Mouse (Mus musculus): ENCODE results near the gene Rab6a. TPM values are rescaled to one million over a fixed set of nuclear protein-coding genes. Genes with fewer than 3 reads are reported as not detected.

Rab6a gene
- total RNA-seq, 2 experiments from 2014 or later: 66.0 to 67.1 TPM

DNA sequence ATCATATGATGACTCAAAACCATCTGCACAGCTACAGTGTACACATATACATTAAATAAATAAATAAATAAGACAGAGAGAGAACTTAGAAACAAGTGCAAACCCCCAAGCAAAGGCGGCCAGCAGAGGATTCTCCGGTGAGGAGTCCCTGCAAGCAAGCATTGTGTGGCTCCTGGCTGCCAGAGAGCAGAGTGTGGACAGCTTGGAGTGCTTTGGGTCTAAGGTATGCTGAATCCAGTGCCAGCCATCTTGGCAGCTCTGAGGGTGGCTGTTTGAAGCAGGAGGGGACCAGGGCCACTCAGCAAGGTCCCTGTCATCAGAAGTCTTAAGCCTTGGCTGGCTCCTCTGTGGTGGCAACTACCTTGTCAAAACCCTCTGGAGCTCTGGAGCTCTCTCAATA, 67.7 kb downstream of the Rab6a start:
- peak in 1 of 2 experiments; percentile 64 for DNase-seq
- intact Hi-C loops (cut with DNase I): no loop called here

DNA sequence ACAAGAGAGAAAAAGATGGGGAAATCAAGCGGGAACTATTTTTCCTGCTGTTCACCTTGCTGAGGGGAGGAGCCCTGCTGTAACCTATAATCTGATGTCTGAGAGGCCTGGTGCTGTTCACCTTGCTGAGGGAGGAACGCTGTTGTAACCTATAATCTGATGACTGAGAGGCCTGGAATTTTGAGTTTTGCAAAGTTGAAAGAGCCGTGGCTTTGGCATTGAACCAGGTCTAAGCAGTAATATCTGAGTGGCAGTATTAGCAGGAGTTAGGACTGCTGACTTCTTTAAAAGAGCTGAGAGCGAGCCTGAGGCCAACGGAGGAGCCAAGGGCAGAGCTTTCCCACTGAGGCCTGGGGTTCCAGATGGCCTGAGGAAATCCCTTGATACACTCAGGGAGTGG, 70.8 kb downstream of the Rab6a start:
- DNase-seq: no peak
- intact Hi-C loops (cut with DNase I): no loop called here

DNA sequence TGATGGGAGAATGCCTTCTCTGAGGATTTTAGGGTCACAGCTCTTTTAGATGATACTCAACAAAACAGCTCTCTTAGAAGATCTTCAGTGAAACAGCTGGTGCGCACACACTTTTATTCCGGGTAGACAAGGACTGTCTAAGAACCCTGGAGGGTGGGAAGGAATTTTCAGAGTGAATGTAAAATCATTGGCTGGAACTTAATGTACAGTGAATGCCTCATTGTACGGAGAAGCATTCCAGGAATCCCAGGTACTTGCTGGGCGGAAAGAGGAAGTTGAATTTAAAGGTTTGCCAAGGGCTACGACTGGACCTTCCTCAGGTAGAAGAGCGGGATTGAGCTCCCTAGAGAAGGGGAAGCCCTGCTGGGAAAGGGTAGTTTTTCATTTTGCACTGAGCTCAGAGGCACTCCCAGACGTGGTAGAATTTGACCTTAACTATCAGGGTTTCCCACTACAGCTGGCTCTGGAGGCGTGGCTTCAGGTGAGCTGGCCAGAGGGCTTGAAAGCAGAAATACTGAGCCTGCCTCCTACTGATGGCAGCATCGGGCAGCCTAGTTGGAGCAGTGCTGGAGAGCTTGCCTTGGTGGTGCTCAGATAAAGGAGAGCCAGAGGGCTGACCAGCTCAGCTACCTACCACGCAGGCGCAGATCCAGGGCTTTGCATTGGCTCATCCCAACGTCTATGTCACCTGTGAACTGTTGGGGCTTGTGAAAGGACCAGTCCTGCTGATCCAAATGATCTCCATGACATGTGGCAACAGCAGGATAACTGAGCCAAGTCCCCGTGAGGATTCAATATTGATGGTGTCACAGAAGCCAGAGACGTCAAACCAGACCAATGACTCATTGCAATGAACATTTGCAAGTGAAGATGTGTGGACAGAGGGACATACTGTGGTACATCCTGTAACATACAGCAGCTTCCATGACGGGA, 72.0 kb downstream of the Rab6a start:
- intact Hi-C loops (cut with DNase I): no loop called here

DNA sequence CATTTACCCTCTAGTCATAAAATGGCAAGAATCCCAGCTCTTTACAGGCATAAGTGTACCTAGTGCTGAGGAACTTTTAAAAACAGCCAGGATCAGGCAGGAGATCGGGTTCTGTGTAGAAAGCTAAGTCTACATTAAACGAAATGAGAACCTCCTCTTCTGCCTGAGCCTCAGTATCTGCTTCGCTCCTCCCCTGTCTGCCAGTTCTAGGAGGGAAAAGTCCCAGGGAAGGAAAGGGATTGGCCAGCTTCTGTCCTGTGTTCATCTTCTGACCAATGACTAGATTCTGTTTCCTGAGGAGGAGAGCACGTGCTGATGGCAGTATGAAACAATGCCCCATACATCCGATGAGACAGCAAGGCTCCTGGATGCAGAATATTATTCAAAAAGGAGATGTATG, 73.9 kb downstream of the Rab6a start:
- intact Hi-C loops (cut with DNase I): loop anchor here (5.0 kb wide), 1 partner anchor 159 kb away; no protein-coding TSS in a partner anchor
- no peak for DNase-seq

More for the DNA sequence above, 72.0 kb downstream of the Rab6a start:
- DNase-seq: no peak

- intact Hi-C loops (cut with DNase I): loop anchor here (5.0 kb wide), 1 partner anchor 161 kb away; no protein-coding TSS in a partner anchor
Measured at GRCm38 (mm10) chr7:100683241-100683640, 76.0 kb downstream of the Rab6a start.

DNA sequence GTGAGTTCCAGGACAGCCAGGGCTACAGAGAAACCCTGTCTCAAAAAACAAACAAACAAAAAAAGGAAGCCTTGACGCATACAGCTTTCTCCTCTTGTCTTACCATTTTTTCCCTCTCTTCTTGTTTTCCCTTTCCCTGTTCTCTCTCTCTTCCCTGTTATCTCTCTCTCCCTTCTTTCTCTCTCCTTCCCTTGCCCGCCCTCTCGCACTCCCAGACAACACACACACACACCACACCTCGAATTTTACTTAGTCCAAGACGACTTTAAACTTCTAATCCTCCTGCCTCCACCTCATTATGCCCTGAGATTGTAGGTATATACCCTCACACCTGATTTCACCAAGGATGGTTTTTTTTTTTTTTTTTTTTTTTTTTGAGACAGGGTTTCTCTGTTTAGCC, 76.9 kb downstream of the Rab6a start:
- intact Hi-C loops (cut with DNase I): loop anchor here (2.0 to 5.0 kb wide), 2 partner anchors 39 to 162 kb away; no protein-coding TSS in a partner anchor
- DNase-seq: no peak

More at GRCm38 (mm10) chr7:100683241-100683640, 76.0 kb downstream of the Rab6a start:
- DNase-seq: no peak

- intact Hi-C loops (cut with DNase I): loop anchor here (2.0 to 5.0 kb wide), 2 partner anchors 40 to 162 kb away; no protein-coding TSS in a partner anchor
- DNase-seq: peak; percentile 47 to 76
Measured at GRCm38 (mm10) chr7:100684538-100684937, 77.3 kb downstream of the Rab6a start.

DNA sequence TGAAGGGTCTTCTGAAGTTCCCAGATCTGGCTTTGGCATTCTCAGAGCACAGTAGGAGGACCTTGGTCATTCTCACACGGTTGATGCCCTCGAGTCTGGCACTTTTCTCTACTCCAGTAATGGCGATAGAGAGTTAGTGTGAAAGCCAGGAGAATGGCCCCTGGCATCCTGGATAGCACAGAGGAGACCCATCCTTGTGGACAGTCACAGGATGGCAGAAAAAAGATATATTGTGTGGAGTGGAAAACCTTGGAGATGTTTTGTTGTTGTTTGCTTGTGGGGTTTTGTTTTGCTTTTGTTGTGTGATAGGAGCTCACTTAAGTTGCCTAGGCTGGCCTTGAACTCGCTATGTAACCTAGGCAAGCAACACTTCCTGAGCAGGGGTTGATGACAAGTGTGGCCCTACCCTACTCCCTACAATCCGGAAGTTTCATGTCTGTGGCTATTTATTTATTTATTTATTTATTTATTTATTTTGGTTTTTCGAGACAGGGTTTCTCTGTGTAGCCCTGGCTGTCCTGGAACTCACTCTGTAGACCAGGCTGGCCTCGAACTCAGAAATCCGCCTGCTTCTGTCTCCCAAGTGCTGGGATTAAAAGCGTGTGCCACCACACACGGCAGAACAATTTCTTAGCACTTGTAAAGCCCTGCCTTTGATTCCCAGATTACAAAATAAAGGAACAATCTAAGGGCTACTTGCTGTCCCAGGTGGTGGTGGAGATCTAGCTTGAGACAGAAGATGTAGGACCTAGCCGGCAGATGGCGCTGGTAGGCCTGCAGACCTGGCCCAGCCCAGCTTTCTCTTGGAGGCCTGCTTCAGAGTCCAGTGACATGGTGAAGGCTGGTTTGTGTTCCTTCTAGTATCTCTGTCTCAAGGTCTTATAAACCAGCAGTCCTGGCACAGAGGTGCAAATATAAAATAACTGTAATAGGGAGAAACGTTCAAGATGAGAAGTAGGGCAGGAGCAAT, 78.1 kb downstream of the Rab6a start:
- DNase-seq: peak; percentile 83 to 86
- intact Hi-C loops (cut with DNase I): loop anchor here (1.0 to 5.0 kb wide), 4 partner anchors 41 to 182 kb away; no protein-coding TSS in a partner anchor

DNA sequence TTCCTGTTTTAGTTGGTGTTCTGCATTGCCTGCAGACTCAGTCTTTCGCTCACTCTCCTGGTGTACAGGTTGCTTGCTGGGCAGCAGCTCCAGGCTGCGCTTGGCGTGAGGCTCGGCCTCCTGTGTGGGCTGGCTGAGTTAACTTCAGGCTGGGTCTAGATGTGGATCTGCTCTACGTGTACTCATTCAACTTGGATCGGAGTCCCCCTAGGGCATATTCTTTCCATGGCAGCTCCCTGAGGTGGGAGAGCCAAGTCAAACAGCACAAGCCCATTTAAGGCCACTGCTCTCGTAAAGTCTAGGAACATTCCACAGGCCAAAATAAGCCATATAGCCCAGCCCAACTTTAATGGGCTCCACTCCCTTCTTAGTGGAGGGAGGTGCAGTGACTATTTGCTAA, 81.3 kb downstream of the Rab6a start:
- no peak for DNase-seq
- intact Hi-C loops (cut with DNase I): loop anchor here (5.0 kb wide), 1 partner anchor 179 kb away; no protein-coding TSS in a partner anchor

Other genes with a start within 250 kb of the Rab6a start
- gene C2cd3, start 235.2 kb upstream of the Rab6a start, total RNA-seq (2021): 10 to 100 TPM; 10.2 to 12.9 TPM
- 10 to 100 TPM; 37.8 to 44.0 TPM for gene Ppme1, start 235.1 kb upstream of the Rab6a start, total RNA-seq (2021)
- gene Ucp3, start 134.4 kb upstream of the Rab6a start, total RNA-seq (2021): 10 to 100 TPM; 50.0 to 74.5 TPM
- 100 to 1,000 TPM; 781 to 850 TPM for gene Ucp2, start 114.1 kb upstream of the Rab6a start, total RNA-seq (2021)
- not detected for gene Dnajb13, start 92.5 kb upstream of the Rab6a start, total RNA-seq (2021)
- 10 to 100 TPM; 13.0 to 13.3 TPM for gene Coa4, start 70.3 kb upstream of the Rab6a start, total RNA-seq (2021)
- 10 to 100 TPM; 65.9 to 70.4 TPM for gene Mrpl48, start 891 bp downstream of the Rab6a start, total RNA-seq (2021)
- 1 to 10 TPM; 1.8 to 2.3 TPM for gene Plekhb1, start 55.0 kb downstream of the Rab6a start, total RNA-seq (2021)
- 10 to 100 TPM; 46.6 to 50.7 TPM for gene Fam168a, start 99.2 kb downstream of the Rab6a start, total RNA-seq (2021)